Mouse (Mus musculus) left cerebral cortex, adult 11 months (tissue): Measurements from ENCODE around the gene Gm29554.
"Not testable (repeated sequence)": the region's sequence is repeated elsewhere in the genome, so short reads cannot be mapped to it uniquely, and the experiment has no call there.

Source experiments
- DNase-seq: peaks from one replicate; pipeline ENCODE4 v3.0.0; 2022; ENCODE audit warnings: low spot score

Gene Gm29554

DNA sequence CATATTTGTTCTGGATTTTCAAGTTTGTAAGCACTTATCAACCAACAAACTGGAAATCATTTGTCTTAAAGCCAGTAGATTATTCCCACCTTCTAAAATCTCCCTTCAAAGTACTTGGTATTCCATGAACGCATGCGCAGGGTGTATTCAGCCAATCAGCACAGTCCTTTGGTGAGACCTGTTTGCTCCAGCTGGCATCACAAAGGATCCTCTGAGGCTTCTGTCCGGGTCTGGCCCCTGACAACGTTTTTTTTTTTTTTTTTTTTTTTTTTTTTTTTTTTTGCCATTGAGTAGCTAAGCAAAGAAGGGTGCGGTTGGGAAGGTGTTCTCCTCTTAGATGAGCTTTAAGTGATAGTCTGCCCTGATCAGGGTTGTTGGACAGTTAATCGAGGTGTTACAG, at the start of gene Gm29554:
TSS of gene Gm29554 (plus strand) at position 301 of the 400 bp plus-strand sequence.
- not testable (repeated sequence) for DNase-seq
